Mouse (Mus musculus) limb, embryonic 11.5 days (tissue): ENCODE measurements around the gene Olfr1333. TPM values are rescaled to one million over a fixed set of nuclear protein-coding genes. Genes with fewer than 3 reads are reported as not detected.

Experiments
- polyA plus RNA-seq: library from polyadenylated mRNA; unstranded; fragments of >200 nt; fragmentation: Nextera tagmentation; extraction: Ambion mirVana; gene quantifications from 2 replicates; pipeline ENCODE4 v1.2.1, GENCODE M21; 2014

The Olfr1333 gene
- polyA plus RNA-seq, 1 experiment from 2014 or later, result not detected

Other genes starting within 250 kb of the Olfr1333 start
- gene Cfap57, start 215.5 kb downstream of the Olfr1333 start, polyA plus RNA-seq, result 0.40 and 0.45 TPM in 2 replicates
- gene Ebna1bp2, start 215.5 kb downstream of the Olfr1333 start, polyA plus RNA-seq, result 180 and 190 TPM in 2 replicates
- gene Olfr62, start 177.3 kb downstream of the Olfr1333 start, polyA plus RNA-seq, result not detected in 2 replicates
- gene Olfr1342, start 143.5 kb downstream of the Olfr1333 start, polyA plus RNA-seq, result 0.08 and 0.26 TPM in 2 replicates
- gene Olfr1341, start 132.8 kb downstream of the Olfr1333 start, polyA plus RNA-seq, result not detected in 2 replicates
- gene Olfr1340, start 116.1 kb downstream of the Olfr1333 start, polyA plus RNA-seq, result not detected in 2 replicates
- not detected in 2 replicates for gene Olfr1339, start 104.1 kb downstream of the Olfr1333 start, polyA plus RNA-seq
- gene Olfr1338, start 77.5 kb downstream of the Olfr1333 start, polyA plus RNA-seq, result not detected in 2 replicates
- gene Olfr1337, start 53.7 kb downstream of the Olfr1333 start, polyA plus RNA-seq, result not detected in 2 replicates
- not detected in 2 replicates for gene Olfr1335, start 26.3 kb downstream of the Olfr1333 start, polyA plus RNA-seq
- not detected in 2 replicates for gene Olfr1331, start 28.4 kb upstream of the Olfr1333 start, polyA plus RNA-seq
- gene Olfr1330, start 52.3 kb upstream of the Olfr1333 start, polyA plus RNA-seq, result not detected in 2 replicates
- gene Olfr1329, start 81.2 kb upstream of the Olfr1333 start, polyA plus RNA-seq, result not detected in 2 replicates
- not detected in 2 replicates for gene Olfr1328, start 102.3 kb upstream of the Olfr1333 start, polyA plus RNA-seq
- not detected in 2 replicates for gene Lao1, start 125.3 kb upstream of the Olfr1333 start, polyA plus RNA-seq